Mouse (Mus musculus) urinary bladder, postnatal 14 days (tissue): ENCODE results near the gene Mnx1.

Experiments used
- DNase-seq: peaks from one replicate; pipeline ENCODE4 v3.0.0; 2021; ENCODE audit warnings: low spot score

The Mnx1 gene

DNA sequence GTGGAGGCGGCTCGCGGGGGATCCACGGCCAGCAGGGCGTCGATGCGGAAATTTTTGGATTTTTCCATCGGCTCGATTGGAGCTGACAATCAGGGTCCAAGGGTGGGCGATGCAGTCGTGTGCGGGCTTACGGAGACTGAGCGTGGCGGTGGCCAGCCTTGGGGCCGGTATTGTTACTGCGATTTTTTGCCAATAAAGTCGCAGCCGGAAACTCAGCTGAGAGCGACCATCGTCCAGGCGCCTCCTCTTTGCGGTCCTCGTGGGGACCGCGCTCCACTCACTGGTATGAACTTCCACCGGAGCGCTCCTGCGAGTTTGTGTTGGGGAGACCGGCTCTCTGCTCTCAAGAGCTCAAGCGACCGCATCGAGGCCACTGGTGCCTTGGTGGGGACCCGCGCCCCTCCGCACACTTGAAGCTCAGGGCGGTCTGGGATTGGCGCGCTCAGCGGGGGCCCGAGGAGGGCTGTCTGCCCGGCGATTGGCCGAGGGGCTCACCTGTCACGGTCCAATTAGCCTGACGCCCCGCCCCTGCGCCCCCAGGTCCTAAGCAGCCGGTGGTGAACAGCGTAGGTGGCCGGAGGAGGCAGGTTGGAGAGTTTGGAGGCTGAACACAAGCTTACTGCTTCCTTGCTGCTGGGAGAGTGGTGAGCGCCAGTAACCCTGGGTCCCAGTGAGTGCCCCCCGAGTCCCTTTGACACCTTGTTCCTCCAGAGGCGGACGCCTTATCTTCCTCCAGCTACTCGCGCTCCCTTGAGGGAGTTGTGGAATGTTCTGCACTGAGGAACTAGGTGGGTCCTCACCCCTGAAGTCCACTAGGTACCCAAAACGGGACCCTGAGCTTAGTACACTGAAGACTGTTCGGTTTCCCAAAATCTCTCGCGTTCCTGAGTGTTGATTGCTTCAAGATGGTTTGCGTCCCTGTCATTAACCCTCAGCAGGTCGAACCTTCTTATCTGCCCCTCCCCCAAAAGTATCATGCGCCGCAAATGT, at the start of gene Mnx1:
TSS of gene Mnx1 (minus strand) at position 263 of the 990 bp plus-strand sequence.
- no peak for DNase-seq

DNA sequence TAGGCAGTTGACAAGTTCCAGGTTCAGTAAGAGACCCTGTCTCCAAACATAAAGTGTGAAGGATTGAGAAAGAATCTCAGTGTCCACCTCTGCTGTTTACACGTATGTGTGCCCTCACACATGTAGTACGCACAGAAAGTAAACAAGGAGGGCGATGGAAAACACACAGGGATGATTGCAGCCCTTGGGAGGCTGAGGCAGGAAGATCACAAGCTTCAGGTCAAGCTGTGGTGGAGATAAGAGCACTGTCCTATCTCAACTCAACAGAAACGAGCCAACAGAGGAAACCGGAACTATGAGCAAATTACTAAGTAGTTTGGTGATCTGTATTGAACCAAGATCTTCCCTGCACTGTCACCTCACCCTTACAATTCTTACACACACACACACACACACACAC, 38.2 kb upstream of the Mnx1 start:
- DNase-seq = no peak

GRCm38 (mm10) chr5:29515888-29516287, 37.6 kb upstream of the Mnx1 start:
- DNase-seq = no peak

DNA sequence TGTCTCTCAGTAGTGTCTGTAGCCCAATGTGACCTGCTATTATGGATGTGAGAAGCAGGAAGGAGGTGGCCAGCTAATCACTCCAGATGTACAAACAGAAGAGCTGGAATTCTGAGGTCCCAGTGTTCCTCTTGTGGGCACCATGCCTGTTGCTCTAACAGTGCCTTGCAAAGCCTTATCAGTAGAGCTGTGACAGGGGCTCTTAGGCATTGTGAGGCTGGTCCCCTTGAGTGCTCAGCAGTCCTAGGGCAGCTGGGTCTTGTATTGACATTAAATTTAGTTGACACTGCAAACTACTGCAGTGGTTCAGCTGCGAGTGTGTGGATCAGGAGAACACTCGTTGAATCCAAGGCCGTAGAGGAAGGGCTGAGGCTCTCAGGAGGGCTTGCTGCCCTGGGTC, 28.7 kb upstream of the Mnx1 start:
- DNase-seq = no peak

GRCm38 (mm10) chr5:29487321-29487720, 9.1 kb upstream of the Mnx1 start:
- no peak for DNase-seq

DNA sequence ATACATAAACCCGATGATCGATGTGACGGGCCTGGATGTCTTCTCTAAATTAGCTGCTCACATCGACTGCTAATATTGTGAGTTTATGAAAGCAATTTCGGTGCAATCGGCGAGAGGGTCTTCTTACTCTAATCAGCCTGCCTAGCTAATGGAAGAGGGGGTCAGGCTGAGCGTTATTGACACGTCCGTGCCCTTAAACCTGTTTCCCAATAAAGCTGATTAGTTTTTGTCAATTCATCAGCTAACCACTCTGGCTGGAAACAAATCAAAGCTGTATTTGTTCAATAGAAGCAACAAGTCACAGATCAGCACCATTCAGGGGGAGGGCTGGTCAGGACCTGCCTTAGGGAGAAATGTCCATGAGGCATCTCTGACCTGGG, 7.7 kb upstream of the Mnx1 start:
- no peak for DNase-seq

- DNase-seq = no peak
Observed at GRCm38 (mm10) chr5:29484965-29485940, 7.0 kb upstream of the Mnx1 start.

- no peak for DNase-seq
Observed at GRCm38 (mm10) chr5:29483801-29484200, 5.5 kb upstream of the Mnx1 start.

DNA sequence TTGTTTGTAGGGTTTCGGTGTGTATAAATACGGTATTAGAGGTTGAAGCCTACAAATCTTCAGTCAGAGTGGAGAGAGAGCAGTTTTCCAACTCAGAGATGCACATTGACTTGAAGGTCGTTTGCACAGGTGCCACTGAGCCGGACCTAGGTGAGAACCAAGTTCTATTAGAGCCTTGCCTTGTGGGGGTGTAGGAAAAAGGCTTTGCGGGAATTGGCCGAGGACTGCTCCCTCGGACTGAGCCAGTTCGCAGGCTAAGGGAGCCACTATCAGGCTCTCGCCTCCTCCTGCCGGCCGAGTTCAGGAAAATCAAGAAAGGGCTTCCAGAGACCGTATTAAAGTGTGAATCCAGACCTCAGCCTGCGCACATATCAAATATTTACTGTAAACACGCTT, 926 bp upstream of the Mnx1 start:
- peak; percentile 27 for DNase-seq

DNA sequence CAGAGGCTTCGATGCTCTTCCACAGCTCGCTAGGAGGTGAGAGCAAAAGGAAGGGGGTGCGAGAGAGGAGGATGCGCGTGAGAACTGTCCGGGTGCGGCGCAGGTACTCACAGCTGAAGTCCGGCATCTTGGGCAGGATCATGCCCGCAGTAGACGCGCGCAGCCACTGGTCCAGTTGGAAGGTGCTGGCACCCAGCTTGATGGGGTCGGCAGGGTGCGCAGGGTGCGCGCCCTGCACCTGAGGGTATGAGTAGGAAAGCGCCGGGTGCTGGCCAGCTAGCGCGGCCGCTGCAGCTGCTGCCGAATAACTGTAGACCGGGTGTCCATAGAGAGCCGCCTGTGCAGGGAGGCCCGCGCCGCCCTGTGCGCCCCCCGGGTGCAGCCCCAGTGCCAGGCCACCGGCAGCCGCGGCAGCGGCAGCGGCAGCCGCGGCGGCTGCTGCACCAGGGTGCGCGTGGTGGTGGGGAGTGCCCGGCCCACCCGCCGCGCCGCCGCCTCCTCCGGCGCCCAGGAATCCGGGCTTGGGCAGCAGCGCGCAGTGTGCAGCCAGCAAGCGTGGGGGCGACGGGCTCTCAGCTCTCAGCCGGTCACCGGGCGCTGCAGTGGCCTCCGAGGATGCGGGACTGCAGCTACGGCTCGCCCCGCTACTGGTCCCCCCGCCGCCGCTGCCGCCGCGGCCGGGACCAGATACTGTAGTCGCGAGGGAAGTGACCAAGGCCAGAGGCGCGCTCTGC, 629 bp downstream of the Mnx1 start:
- DNase-seq = no peak

DNA sequence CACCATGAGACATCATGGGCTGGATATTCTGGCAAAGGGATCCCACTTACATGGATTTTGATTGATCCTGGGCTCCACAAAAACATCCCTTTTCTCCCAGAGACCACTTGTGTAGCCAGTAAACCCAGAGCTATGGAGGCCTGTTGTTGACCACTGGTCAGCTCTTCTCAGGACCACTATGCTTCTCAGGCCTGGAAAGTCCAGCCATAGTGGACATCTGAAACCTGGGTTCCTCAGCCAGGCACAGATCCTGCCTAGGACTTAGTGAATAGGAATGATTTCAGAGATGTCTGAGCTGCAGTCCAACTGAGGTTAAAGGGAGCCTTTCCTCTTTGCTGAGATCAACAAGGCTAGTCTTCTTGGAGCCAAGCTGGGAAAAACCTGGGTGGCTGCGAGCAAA, 2.2 kb downstream of the Mnx1 start:
- DNase-seq = no peak

- no peak for DNase-seq
Observed at GRCm38 (mm10) chr5:29475556-29475955, 2.7 kb downstream of the Mnx1 start.

DNA sequence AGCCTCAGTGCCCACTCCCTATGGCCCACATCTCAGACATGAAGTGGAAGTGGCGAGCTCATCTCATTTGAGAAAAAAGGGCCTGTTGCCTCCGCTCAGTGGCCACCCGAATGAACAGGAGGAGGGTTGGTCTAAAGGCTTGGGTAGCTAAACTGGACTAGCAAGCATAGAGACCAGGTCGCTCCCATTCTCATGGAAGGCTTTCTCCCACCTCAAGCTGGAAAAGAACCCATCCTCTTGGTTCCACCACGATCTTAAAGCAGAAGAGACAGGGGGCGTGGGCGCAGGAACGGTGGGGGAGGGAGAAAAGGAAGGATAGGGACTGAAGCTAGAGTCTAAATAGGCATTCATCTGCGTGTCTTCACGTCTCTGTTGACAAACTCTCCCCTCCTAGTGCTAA, 3.2 kb downstream of the Mnx1 start:
- no peak for DNase-seq

DNA sequence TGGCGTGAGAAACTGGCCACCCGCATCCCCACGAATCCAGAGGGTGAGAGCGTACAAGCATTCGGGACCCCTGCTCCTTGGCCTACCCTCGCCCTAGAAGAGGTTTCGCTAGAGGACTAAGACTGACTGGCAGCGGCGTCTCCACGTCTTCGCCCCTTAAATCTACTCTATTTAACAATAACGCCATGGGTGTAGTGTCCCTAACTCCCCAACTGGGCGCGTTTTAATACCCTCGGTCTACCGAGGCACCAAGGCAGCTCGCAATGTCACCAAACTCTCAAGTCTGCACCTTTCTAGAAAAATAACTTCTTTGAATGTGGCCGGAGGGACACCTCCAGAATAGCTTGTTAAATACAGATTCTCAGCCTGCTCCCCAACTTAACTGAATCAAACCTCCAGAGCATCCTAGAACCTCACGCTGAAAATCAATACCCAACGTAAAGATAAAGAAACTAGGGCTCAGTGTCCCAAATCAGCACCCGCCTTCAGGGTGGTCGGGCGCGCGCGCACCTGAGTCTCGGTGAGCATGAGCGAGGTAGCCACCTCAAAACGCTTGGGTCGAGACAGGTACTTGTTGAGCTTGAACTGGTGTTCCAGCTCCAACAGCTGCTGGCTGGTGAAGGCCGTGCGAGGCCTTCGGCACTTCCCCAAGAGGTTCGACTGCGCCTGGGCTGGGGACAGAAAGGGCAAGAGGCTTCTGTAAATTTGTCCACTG, 3.9 kb downstream of the Mnx1 start:
- DNase-seq = no peak

GRCm38 (mm10) chr5:29473551-29474245, 4.6 kb downstream of the Mnx1 start:
- DNase-seq = no peak

- DNase-seq = peak; percentile 29
Observed at GRCm38 (mm10) chr5:29471855-29472665, 6.2 kb downstream of the Mnx1 start.

- DNase-seq = no peak
Observed at GRCm38 (mm10) chr5:29471396-29471795, 6.9 kb downstream of the Mnx1 start.

- DNase-seq = no peak
Observed at GRCm38 (mm10) chr5:29470851-29471394, 7.3 kb downstream of the Mnx1 start.

- no peak for DNase-seq
Observed at GRCm38 (mm10) chr5:29470271-29470670, 8.0 kb downstream of the Mnx1 start.

DNA sequence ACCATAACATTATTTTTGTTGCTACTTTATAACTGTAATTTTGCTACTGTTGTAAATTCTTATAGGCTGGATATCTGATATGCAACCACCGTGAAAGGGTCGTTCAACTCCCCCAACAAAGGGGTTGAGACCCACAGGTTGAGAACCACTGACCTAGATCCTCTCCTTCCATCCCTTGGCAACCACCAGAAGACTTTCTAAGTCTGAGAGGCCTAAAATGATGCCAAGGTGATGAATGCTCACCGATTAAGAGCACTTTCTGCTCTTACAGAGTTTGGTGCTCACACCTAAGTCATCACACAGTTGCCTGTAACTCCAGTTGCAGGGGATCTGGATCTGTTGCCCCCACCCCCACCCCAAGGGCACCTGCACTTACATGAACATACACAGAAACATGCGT, 8.8 kb downstream of the Mnx1 start:
- no peak for DNase-seq
